Mouse (Mus musculus): ENCODE results near the gene Ifitm5.

Ifitm5 gene

GRCm38 (mm10) chr7:140902036-140902875 is 47.8 kb downstream of the Ifitm5 start:
- no peak for DNase-seq (ENCODE audit: low spot score in 2 of 2)

DNA sequence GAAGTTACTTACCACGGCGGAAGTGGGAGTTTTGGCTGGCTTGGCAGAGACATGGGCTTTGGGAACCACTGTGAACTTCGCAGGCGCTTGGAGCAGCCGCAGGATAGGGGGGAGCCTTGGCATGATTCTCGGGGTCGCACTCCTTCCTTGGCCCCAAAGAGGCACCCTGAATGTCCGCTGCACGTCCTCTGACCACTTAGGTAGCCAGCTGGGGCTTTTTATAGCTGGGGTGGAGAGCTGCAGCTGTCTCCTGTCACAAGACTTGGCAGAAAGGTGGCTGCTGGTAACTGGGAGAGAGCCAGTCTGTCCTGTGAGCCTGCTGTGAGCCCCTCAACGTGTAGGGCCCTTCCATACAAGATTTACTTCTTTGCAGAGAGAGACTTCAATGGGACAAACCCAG is 49.9 kb downstream of the Ifitm5 start, which contains the start of gene Cox8b:
TSS of gene Cox8b (minus strand) at position 227 of the 400 bp plus-strand sequence.
- no peak for DNase-seq (ENCODE audit: low spot score in 2 of 2)

DNA sequence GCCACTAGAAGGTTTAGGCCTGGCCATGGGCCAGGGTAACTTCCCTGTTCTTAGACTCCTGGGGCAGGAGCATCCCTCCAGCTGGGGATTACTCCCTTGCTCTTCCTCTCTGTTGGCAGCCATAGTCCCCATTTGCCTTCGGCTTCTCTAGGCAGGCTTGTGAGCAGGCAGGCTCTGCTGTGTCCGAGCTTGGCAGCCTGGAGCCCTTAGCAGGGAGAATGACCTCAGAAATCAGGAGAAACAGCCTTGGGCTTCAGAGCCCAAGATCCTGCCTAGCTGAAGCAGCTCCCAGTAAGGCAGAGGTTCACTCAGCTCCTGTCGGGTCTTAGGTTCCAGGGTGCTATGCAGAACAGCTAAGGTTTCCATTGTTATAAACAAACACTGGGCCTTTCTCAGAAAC is 51.0 kb downstream of the Ifitm5 start:
- DNase-seq (ENCODE audit: low spot score in 2 of 2), result no peak

Measured in spleen, postnatal 4 days (tissue).